In the genomic region with DNA sequence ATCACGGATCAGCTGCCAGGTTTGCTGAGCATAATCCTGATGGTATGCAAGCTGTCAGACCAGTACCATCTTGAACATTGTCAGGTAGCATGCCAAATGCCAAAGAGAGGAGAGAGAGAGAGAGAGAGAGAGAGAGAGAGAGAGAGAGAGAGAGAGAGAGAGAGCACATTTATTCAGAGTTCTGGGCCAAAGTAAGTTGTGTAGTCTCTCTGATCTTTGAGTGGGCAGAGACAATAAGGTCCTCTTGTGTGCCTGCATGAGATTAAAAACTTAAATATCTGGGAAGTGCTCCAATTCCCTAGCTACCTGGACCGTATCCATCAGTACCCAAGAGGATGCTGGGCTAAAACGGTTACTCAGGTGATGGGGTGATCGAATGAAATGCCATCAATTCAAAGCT, we compare ENCODE assay signal across 16 mouse cellular contexts.
"Had no signal": no experiment of that assay in that cellular context is flagged by ENCODE, and none has a peak within 500 bp of the region (broad histone marks: within the 10 kb centered on the region; RNA-seq: fewer than 3 reads in every experiment).

No protein-coding gene starts in this region.

- ATAC-seq: hindbrain, embryonic 16.5 days; inflammation-experienced regulatory T-cells, adult 6 months; intestine, embryonic 15.5 days; intestine, postnatal 0 days; liver, embryonic 12.5 days had no signal

- DNase-seq: gastrocnemius, postnatal 14 days; gastrocnemius, postnatal 36 days; heart, adult 2 months; heart, postnatal 10 days; heart, postnatal 4 days; kidney, adult 18-20 months; kidney, adult 8-10 months; kidney, postnatal 10 days; kidney, postnatal 25 days; kidney, postnatal 4 days; left cerebral cortex, postnatal 4 days had no signal
